Mouse (Mus musculus) gastrocnemius, postnatal 25 days (tissue): ENCODE results near the gene Efhb. TPM values are rescaled to one million over a fixed set of nuclear protein-coding genes. Genes with fewer than 3 reads are reported as not detected.

Experiments used
- DNase-seq: peaks from one replicate; pipeline ENCODE4 v3.0.0; 2022
- long read RNA-seq, 2 experiments: library from polyadenylated mRNA; stranded (forward); transcript quantifications; one replicate each; pipeline ENCODE4 v2.0.0; 2021
- total RNA-seq, 2 experiments: library from RNA; stranded (reverse); gene quantifications; 1 replicate in 1 of 2; 2 replicates in 1 of 2; pipeline ENCODE4 v1.2.3; 2021

The Efhb gene
- under 1 TPM; 0.13 to 0.19 TPM for total RNA-seq
- long read RNA-seq, experiment 1, partial matches to known transcripts: 0 of 1 reads
- long read RNA-seq, experiment 1, other reads (novel, unspliced or antisense): 1 of 1 reads
- long read RNA-seq, experiment 2: 0 reads

DNA sequence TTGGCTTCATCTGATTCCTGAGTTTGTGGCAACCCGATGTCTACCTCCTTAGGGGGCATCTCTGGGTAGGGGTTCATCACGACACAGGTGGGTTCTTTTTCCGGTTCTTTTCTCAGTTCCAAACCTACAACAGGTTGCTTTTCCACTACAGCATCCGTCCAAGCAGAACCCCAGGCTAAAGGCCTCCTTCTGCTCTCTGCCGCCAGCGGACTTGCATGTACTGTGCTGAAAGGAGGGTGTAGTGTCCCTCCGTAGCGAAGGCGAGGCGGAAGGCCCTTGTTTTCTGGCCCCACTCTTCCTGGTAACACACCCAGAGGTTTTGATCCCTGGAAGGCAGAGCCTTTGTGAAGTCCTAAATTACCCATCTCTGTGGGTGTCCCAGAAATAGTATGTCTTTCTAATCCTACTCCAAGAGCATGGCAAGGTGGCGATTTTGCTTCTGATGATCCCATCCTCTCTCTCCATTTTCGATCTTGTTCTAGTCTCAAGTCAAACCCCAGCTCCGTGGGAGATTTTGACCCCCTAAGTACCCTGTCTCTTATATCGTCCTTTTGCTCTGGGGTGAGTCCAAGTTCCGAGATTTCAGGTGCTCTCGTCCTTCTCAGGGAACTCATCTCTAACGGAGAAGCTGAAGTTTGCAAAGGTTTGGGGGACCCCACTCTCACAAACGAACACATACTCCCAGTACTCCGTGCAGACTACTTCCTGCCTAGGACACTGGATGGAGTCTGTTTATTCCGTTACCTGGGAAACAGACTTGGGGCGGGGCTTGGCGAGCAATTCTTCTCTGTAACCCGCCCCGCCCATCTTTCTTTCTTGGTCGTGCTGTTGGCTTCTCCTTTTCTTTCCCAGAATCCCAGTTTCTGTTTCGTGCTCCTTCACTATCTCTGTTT lies at the start of gene Efhb:
Gene Efhb (minus strand): TSS at position 719 of the 893 bp plus-strand sequence.
- DNase-seq: peak; percentile 84

DNA sequence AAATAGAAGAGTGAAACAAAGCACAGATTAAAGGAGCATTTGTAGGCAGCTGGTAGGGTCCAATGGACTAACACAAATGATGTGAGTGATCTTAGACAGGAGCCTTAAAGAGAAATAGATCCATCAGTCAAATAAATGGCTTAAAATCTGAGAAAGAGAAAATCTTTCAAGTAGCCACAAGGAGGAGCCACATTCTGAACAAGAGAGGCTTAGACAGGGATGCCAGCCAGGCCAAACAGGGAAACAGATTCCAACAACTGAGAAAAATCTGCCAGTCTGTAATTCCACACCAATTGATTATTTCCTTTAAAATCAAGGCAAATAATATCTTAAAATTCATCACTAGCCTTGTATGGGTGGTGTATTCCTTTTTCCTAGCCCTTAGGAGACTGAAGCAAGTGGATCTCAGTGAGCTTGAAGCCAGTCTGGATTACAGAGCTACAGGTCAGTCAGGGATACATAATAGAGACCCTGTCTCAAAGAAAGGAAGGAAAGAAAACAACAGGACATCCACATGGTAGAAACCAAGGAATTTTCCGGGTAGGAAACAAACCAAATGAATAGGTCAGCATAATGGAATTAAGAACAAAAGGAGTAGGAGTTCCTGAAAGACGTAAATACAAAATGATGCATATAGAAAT lies 49.3 kb upstream of the Efhb start:
- DNase-seq: no peak

DNA sequence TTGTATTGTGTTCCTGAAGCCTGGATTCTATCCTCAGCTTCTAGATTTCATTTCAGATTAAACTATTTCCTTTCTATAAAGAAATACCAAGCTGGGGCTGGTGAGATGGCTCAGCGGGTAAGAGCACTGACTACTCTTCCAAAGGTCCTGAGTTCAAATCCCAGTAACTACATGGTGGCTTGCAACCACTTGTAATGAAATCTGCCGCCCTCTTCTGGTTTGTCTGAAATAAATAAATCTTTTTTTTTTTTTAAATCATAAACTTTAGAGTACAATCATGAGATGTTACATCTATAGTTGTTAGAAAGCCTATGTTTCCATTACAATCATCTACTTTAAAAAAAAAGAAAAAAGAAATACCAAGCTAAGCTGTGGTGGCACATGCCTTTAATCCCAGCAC lies 39.8 kb upstream of the Efhb start:
- no peak for DNase-seq

DNA sequence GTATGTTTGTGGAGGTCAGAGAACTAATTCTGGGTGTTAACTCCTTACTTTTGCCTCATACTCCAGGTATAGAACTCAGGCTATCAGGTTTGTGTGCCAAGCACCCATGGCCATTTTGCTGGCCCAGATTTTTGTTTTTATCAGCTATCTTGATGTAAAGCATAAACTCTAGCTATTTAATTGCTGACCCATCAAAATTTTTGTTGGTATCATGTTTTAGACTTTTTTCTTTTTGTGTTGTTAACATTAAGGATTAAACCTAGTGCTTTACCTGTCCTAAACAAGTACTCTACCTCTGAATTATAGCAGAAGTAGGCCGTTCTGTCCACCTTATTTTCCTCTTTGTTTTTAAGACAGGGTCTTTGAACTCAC lies 25.9 kb upstream of the Efhb start:
- no peak for DNase-seq

DNA sequence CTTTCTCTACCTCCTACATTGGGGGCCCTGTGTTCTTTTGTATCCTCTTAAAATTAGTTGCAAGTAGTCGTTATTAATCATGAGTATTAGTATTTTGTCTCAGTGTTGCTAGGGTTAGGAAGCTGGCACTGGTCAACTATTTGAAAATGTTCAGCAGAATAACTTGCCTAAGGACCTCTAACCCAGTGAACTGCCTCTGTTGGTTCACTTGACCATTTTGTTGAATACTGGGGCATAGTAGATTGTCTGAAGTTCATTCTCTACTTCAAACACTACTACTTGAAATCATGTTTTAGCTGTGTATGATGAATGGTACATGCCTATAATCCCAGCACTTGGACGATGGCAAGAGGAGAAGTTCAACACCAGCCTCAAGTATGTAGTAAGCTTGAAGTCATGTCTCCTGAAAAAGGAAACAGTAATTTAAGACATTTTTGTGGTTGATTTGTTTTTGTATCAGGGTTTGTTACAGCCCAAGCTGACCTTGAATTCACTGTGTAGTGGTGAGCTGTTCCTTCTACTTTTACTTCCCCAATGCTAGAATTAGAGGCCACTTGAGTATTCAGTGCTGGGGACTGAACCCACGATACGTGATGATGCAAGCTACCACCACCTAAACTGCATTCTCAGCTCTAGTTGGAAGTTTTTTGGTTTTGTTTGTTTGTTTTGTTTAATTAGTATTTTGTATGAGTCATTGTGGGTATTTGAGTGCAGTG lies 25.3 kb upstream of the Efhb start:
- no peak for DNase-seq

DNA sequence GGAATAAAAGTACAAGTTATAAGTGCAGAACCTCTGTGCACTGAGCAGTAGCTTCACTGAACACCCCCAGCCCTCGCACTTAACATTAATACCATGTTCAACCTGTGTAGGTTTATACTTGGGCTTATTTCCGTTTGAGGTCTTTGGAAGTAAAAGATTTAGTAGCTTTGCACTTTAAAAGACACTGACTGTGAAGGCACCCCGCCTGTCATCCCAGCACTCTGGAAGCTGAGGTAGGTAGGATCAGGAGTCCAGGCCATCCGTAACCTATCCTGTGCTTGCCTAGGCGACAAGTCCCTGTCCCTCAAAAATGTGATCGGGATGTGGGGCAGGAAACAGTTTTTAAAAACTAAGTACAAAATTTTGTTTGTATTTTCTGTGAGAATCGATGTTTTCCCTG lies 17.3 kb upstream of the Efhb start:
- DNase-seq: no peak

DNA sequence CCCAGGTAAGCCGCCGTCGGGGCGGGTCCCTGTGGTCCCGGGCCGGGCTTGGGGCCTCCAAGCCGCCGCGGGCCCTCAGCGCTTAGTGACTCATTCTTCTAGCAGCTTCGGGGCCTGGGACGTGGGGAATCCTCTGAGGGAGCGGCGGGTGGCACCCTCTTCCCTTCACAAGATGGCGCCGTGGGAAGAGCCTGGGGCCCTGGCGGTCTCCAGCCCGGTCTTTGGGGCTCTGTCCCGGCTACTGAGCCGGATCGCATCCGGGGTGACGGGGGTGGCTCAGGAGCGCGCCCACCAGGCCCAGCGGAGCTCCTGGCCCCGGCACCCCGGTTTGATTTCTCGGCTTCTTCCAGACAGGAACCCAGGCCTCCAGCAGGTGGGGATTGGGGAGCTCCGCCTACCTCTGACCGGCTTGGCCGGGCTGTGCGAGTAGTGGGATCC lies 16.5 kb upstream of the Efhb start:
- no peak for DNase-seq

DNA sequence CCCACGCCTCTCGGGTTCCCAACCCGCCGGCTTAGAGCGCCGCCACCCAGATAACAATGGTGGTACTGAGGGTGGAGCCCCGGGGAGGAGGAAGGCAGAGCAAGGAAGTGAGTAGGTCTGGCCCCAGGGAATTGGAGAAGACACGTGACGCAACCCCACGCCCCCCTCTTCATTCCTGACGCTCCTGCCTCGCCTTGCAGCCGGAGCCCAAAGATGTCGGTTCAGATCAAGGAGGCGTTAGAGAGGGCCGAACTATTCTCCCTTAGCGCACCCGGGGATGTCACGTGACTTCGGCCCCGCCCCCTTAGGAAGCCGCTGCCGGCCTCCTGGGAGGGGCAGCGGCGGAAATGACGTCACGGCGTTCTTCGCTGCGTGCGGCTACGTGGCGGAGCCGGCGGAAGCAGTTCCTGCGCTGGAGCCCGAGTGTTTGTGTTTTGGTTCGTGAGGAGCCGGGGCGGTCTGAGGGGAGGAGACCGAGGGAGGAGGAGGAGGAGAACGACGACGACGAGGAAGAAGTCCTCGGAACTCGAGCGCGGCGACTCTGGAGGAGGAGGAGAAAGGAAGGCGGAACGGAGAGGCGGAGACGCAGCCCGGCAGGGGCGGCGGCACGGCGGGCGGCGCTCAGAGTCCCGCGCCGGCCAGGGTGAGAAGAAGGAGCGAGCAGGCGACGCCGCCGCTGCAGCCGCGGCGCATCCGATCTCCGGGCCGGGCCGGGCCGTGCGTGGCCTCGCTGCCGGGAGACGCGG lies 15.9 kb upstream of the Efhb start, which contains the start of gene Rab5a:
Gene Rab5a (plus strand): TSS at position 377 of the 746 bp plus-strand sequence.
- peak; percentile 99 for DNase-seq

DNA sequence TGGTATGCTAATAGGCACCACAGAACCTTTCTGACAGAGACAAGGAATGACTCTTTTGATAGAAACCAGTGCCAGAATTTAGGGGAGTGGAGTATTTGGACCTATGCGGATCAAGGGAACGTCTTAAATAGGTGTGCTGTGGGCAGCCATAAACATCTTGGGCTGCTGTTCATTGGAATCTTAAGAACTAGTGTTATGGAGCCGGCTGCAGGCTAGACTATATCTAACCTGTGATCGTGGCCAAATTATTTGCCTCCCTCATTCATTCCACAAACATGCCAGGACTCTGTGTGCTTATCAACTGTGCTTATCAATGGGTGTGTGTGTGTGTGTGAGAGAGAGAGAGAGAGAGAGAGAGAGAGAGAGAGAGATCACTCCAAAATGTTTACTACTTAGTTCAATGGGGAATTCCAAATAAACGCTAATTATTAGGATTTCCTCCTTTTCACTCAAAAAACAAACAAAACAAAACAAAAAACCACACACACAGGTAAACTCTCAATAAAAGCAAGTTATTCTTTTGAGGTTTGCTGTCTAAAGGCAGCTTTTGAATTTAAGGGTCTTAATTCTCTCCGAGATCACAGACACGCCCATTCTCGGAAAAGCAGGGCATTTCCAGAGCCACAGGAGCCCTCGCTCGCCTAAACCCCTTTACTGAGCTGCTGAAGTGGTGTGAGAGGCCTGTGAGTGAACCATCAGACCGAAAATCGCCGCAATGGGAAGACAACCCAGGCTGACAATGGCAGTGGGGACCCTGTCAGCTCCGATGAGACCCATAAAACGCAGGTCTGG lies 15.1 kb upstream of the Efhb start:
- no peak for DNase-seq

DNA sequence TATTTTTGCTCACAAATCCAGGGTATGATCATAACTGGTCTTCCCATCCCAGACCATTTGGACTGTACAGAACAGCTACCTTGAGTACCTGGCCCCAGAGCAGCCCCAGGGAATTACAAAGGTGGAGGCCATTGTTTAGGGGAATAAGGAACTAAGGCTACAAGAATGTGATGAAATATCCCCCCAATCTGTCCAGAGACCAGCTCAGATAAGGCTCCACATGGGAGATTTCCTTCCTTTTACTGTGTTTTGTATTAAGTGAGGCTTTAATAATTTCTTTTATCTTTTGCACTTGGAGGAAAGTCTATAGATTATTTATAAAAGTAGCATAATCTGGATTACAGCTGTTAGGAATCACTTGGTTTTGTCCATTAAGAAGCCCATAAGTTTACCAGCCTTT lies 5.6 kb upstream of the Efhb start:
- DNase-seq: no peak

DNA sequence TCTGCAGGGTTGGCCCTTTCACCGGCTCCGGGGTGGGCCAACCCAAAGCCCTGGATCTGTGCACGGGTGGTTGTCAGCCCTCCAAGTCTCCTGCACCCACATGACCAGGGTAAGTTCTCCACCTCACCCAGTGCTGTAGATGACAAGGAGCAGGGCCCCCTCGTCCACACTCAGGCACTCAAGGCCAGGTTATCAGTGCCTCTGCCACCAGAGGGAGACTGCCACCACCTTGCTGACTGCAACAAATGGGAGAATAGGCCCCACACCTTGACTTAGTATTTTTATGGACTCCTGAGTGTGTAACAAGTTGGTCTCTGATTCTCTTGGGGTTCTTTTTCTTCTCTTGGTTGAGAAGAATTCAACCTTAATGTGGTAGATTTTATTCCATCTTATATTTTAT lies 2.4 kb upstream of the Efhb start:
- DNase-seq: no peak

DNA sequence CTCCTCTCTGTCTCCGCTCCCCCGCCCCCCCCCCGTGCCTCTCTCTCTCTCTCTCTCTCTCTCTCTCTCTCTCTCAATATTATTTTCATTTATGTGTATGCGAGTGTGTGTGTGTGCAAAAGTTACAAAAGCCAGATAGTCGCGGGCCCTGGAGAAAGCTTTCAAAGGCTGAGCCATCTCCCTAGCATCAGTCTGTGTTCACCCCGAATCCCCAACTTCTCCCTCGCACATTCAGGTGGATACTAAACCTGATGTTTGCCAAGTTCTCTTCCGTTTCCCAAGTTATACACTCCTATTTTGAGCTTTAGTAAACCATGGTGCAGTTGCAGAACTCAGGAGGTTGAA lies 347 bp upstream of the Efhb start:
- no peak for DNase-seq

DNA sequence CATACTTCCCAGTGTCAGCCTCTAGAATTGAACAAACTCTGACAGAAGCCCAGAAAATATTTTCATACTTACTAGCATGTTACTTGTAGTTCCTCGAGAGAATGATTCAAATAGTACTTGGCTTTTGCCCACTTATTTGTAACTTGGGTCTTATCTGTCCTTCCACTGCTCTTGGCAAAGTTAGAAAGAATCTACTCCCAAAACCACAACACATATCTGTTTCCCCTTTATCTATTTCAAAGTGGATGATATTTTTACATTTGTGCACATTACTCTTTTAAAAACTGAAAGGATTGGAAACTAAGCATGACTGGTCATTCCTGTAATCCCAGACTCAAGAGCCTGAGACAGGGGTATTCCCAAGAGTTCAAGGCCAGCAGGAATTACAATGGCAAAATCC lies 6.4 kb downstream of the Efhb start:
- DNase-seq: no peak

DNA sequence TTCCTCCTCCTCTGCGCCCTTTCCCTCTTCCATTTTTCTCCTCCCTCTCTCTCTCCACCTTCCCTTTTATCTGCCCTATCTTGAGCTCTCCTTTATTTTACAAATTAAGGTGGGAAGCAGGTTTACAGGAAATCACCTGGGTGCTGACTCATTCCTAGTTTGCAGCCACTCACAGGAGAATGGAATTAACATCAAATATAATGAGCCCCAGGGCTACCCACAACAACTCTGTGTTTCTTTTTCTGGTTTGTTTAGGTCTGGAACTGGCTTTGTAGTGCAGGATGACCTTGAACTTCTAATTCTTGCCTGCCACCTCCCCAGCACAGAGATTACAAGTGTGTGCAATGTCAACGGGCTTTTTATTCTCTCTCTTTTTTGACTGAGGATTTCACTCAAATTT lies 7.0 kb downstream of the Efhb start:
- no peak for DNase-seq

DNA sequence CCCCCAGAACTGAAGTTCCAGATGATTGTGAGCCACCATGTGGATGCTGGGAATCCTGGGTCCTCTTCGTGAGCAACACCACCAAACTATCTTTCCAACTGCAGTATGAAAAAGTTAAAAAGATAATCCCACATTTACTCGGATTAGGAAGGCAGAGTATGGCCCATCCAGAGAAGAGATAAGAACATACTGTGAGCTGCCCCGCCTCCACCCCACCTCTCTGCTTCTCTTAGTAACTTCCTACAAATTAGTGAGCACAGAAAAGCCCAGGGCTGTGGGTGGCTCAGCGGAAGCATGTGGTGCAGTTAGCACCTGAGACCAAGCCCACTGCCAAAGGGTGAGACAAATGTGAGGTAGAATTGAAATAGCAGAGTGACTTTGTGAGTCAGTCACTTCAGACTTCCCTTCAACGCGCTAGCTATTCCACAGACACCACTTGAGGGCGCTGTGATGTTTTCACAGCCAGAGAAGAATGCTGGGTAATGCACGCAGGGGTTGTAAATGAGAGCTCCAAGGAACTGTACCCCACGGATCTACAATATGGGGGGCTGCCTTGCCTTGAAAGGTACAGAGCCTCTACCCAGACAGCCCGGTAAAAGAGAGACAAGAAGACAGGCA lies 60.3 kb downstream of the Efhb start:
- DNase-seq: no peak

DNA sequence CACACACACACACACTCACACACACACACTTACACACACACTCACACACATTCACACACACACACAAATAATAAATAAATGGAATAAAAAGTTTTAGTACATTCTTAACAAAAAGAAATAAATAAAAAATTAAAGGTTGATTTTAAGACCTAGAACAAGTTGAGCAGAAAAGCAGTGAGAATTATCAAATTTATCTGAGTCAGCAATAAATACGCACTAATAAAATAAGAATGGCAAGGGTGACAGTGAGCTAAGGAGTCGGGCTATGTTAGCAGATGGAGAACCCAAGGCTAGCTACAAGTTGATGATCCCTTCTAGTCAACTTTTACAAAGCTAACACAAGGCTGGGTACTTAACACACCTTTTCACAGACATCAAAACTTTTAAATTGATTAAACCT lies 69.9 kb downstream of the Efhb start:
- DNase-seq: no peak

DNA sequence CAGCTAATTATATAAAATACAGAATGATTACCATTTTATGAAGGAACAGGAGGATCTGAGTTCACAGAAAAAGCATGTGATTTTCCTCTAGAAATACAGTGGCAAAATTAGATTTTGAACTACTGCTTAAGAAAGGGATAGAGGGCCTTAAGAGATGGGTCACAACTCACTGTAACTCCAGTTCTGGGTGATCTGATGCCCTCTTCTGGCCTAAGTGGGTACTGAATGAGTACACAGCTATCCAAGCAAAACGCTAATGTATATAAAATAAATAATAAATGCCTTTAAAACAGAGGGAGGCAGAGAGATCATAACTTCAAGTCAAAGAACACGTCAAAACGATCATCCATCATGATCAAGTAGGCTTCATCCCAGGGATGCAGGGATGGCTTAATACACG lies 73.6 kb downstream of the Efhb start:
- no peak for DNase-seq

DNA sequence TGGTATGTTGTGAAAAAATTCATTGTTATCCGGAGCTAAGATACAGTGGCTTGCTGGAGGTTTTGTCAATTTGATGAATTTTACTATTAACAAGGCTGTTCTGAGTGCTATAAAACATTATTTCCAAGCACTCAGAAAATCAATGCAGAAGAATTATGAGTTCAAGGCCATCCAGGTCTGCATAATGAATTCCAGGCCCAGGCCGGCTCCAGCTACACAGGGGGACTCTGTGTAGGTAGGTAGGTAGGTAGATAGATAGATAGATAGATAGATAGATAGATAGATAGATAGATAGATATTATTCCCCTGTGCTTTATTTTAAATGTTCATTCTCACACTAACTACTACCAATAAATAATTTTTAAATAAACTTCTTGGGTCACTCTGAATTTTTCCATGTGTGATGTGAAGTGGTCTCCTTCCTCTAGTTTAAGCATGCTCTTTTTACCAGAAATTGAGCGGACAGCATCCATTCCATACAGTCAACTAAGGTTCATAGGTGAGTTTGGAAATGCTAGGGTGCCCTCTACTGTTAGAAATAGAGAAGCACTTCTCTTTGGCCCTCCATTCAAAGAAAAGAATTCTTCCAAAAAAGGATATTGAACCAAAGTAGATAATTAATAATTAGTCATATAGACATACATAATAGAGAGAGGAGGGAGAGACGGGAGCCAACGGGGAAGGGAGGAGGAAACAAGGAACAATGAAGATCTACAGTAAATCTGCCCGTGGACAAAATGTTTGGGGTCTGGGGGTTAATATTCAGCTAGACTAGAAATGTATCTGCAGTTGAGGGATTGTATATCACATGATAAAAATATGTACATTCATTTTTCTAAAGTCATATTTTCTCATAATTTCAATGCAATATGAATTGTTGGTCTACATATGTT lies 75.3 kb downstream of the Efhb start:
- no peak for DNase-seq

DNA sequence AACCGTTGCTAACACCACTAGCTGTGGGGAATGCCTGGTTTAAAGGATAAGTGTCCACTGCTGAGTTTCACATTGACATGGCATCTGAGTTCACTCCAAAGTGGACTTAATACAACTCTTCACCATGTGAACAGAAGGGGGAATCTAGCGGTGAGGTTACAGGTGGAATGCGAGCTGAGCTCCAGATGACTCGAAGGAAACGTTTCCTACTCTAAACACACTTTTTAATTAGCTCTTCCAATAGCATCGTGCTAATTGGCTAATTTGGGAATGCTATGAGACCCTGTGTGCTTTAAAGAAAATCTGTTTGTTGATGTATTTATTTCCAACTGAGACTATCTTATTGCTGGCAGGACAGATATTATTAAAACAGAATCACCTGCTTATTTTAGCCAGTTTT lies 76.3 kb downstream of the Efhb start:
- no peak for DNase-seq

DNA sequence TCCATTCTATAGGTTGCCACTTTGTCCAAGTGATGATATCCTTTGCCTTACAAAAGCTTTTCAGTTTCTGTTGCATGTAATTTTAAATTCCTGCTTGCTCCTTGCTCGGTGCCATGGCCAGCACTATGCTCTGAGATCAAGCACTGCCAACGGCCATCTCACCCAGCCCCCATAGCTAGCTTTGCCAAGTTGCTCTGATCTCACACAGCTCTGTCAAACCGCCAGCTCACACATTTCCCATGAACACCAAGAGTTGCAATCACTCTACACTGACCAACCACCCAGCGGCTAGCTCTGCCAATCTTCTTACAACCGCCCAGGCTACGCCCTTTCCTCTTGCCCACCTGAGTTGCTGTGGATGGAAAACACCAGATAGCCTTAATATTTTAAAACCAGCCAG lies 99.0 kb downstream of the Efhb start:
- no peak for DNase-seq
